Mouse (Mus musculus) hindbrain, embryonic 12.5 days (tissue): Measurements from ENCODE around the gene Pask. TPM values are rescaled to one million over a fixed set of nuclear protein-coding genes. Genes with fewer than 3 reads are reported as not detected.
A peak's percentile ranks its signal among the peaks of the same experiment; 100 is the strongest.
"Not testable (repeated sequence)": the region's sequence is repeated elsewhere in the genome, so short reads cannot be mapped to it uniquely, and the experiment has no call there.

Source experiments
- ATAC-seq: fragments of 200-750 bp; cut with Nextera tagmentation; 2 replicates; pipeline ENCODE4 v1.8.0; 2017; ENCODE audit warnings: moderate TSS enrichment; ENCODE audit not compliant: low FRiP score
- H3K27ac ChIP-seq: fragments of 300-500 bp; sonication (generic); 2 replicates; pipeline ENCODE4 v1.5.1; 2016; ENCODE audit warnings: mild to moderate bottlenecking
- H3K27me3 ChIP-seq: fragments of 300-500 bp; sonication (generic); 2 replicates; pipeline ENCODE4 v1.6.1; 2016; ENCODE audit warnings: mild to moderate bottlenecking
- H3K36me3 ChIP-seq: fragments of 300-500 bp; sonication (generic); 2 replicates; pipeline ENCODE4 v1.6.1; 2016; ENCODE audit warnings: mild to moderate bottlenecking
- H3K4me1 ChIP-seq: fragments of 300-500 bp; sonication (generic); 2 replicates; pipeline ENCODE4 v1.6.1; 2016
- H3K4me2 ChIP-seq: fragments of 300-500 bp; sonication (generic); replicated peaks from 2 replicates; pipeline ENCODE4 v1.6.1; 2016; ENCODE audit warnings: mild to moderate bottlenecking
- H3K4me3 ChIP-seq: fragments of 300-500 bp; sonication (generic); 2 replicates; pipeline ENCODE4 v1.5.1; 2016; ENCODE audit warnings: mild to moderate bottlenecking
- H3K9ac ChIP-seq: fragments of 300-500 bp; sonication (generic); 2 replicates; pipeline ENCODE4 v1.6.1; 2016; ENCODE audit warnings: mild to moderate bottlenecking, moderate library complexity
- H3K9me3 ChIP-seq: fragments of 300-500 bp; sonication (generic); replicated peaks from 2 replicates; pipeline ENCODE4 v1.6.1; 2016; ENCODE audit warnings: mild to moderate bottlenecking
- WGBS: fragments of 180-500 bp; shearing (Covaris S2); methylation state at CpG from one replicate; pipeline ENCODE4 v1.1.7; 2016; 5-methylcytosine and 5-hydroxymethylcytosine counted together
- polyA plus RNA-seq: library from polyadenylated mRNA; unstranded; fragments of >200 nt; fragmentation: Nextera tagmentation; extraction: Ambion mirVana; gene quantifications from 2 replicates; pipeline ENCODE4 v1.2.1, GENCODE M21; 2016

The Pask gene
- polyA plus RNA-seq, 1 experiment from 2014 or later, result 15.2 TPM

GRCm38 (mm10) chr1:93334621-93335020 lies 8.7 kb downstream of the Pask start:
- Histone ChIP-seq H3K4me3 (no peak overlapping the region), H3K9ac (no peak overlapping the region), H3K9me3 (no peaks in the 10 kb centered on the region), H3K36me3 (peaks cover 17% of the 10 kb centered on the region), H3K27ac (no peak overlapping the region), H3K4me2 (no peak overlapping the region), H3K27me3 (no peaks in the 10 kb centered on the region), H3K4me1 (no peaks in the 10 kb centered on the region)
- no peak for ATAC-seq
- 81% methylated on average over 2 of the region's 2 CpGs for WGBS

GRCm38 (mm10) chr1:93326446-93326845 lies 16.8 kb downstream of the Pask start:
- ATAC-seq, result no peak
- no peak overlapping the region for H3K4me2 ChIP-seq
- no peaks in the 10 kb centered on the region for H3K4me1 ChIP-seq
- H3K9ac ChIP-seq, result no peak overlapping the region
- H3K36me3 ChIP-seq, result peaks cover 63% of the 10 kb centered on the region
- no peak overlapping the region for H3K4me3 ChIP-seq
- WGBS, result 92% methylated on average over 3 of the region's 3 CpGs
- H3K27ac ChIP-seq, result no peak overlapping the region
- H3K27me3 ChIP-seq, result no peaks in the 10 kb centered on the region
- no peaks in the 10 kb centered on the region for H3K9me3 ChIP-seq

GRCm38 (mm10) chr1:93323973-93324372 lies 19.3 kb downstream of the Pask start:
- Histone ChIP-seq H3K27me3 (no peaks in the 10 kb centered on the region), H3K4me1 (no peaks in the 10 kb centered on the region), H3K4me2 (no peak overlapping the region), H3K27ac (no peak overlapping the region), H3K9me3 (no peaks in the 10 kb centered on the region), H3K4me3 (no peak overlapping the region), H3K9ac (no peak overlapping the region), H3K36me3 (peaks cover 72% of the 10 kb centered on the region)
- no peak for ATAC-seq
- 92% methylated on average over 6 of the region's 6 CpGs for WGBS

GRCm38 (mm10) chr1:93305581-93306337 lies 37.5 kb downstream of the Pask start, which contains the start of gene Mterf4:
Gene Mterf4, minus strand, starts transcription at chr1:93305915.
- Histone ChIP-seq H3K36me3 (peaks cover 39% of the 10 kb centered on the region), H3K9me3 (no peaks in the 10 kb centered on the region), H3K4me1 (peaks cover 12% of the 10 kb centered on the region), H3K27me3 (no peaks in the 10 kb centered on the region), H3K4me2 (peak within 1 kb of the TSS; percentile 72), H3K9ac (peak within 1 kb of the TSS; percentile 82), H3K27ac (no peak within 1 kb of the TSS), H3K4me3 (peak within 1 kb of the TSS; percentile 86)
- WGBS, result 8% methylated on average over 36 of the region's 36 CpGs
- ATAC-seq, result peak; percentile 95

GRCm38 (mm10) chr1:93300578-93300977 lies 42.7 kb downstream of the Pask start:
- Histone ChIP-seq H3K27ac (no peak overlapping the region), H3K4me1 (peaks cover 9% of the 10 kb centered on the region), H3K36me3 (peaks cover 72% of the 10 kb centered on the region), H3K4me3 (no peak overlapping the region), H3K4me2 (no peak overlapping the region), H3K27me3 (no peaks in the 10 kb centered on the region), H3K9me3 (no peaks in the 10 kb centered on the region), H3K9ac (no peak overlapping the region)
- no peak for ATAC-seq
- WGBS, result 94% methylated on average over 3 of the region's 3 CpGs

- H3K36me3 ChIP-seq, result peaks cover 74% of the 10 kb centered on the region
- H3K4me1 ChIP-seq, result peaks cover 4% of the 10 kb centered on the region
- H3K27ac ChIP-seq, result no peak overlapping the region
- no peaks in the 10 kb centered on the region for H3K27me3 ChIP-seq
- no peak for ATAC-seq
- H3K4me3 ChIP-seq, result no peak overlapping the region
- H3K4me2 ChIP-seq, result no peak overlapping the region
- no peaks in the 10 kb centered on the region for H3K9me3 ChIP-seq
- no peak overlapping the region for H3K9ac ChIP-seq
- 88% methylated on average over 4 of the region's 4 CpGs for whole genome bisulfite sequencing
Observed at GRCm38 (mm10) chr1:93299791-93300190, 43.5 kb downstream of the Pask start.

- 82% methylated on average over 3 of the region's 3 CpGs for WGBS
- H3K4me2 ChIP-seq, H3K4me3 ChIP-seq, ATAC-seq, H3K9ac ChIP-seq, H3K27ac ChIP-seq, H3K9me3 ChIP-seq, H3K4me1 ChIP-seq, H3K27me3 ChIP-seq: not testable (repeated sequence)
- peaks cover 35% of the 10 kb centered on the region for H3K36me3 ChIP-seq
Observed at GRCm38 (mm10) chr1:93294491-93294890, 48.8 kb downstream of the Pask start.

- no peak overlapping the region for H3K4me2 ChIP-seq
- WGBS, result 77% methylated on average over 8 of the region's 8 CpGs
- H3K27ac ChIP-seq, result no peak overlapping the region
- H3K9ac ChIP-seq, result no peak overlapping the region
- no peaks in the 10 kb centered on the region for H3K27me3 ChIP-seq
- H3K9me3 ChIP-seq, result no peaks in the 10 kb centered on the region
- no peaks in the 10 kb centered on the region for H3K4me1 ChIP-seq
- H3K36me3 ChIP-seq, result peaks cover 21% of the 10 kb centered on the region
- H3K4me3 ChIP-seq, result no peak overlapping the region
- no peak for ATAC-seq
Observed at GRCm38 (mm10) chr1:93292006-93292405, 51.3 kb downstream of the Pask start.

- no peak overlapping the region for H3K4me2 ChIP-seq
- ATAC-seq, result no peak
- H3K9me3 ChIP-seq, result no peaks in the 10 kb centered on the region
- no peak overlapping the region for H3K4me3 ChIP-seq
- 93% methylated on average over 1 of the region's 1 CpGs for WGBS
- no peaks in the 10 kb centered on the region for H3K27me3 ChIP-seq
- no peak overlapping the region for H3K9ac ChIP-seq
- no peaks in the 10 kb centered on the region for H3K4me1 ChIP-seq
- no peak overlapping the region for H3K27ac ChIP-seq
- H3K36me3 ChIP-seq, result peaks cover 16% of the 10 kb centered on the region
Observed at GRCm38 (mm10) chr1:93291591-93291990, 51.7 kb downstream of the Pask start.

GRCm38 (mm10) chr1:93290956-93291355 lies 52.3 kb downstream of the Pask start:
- H3K36me3 ChIP-seq, result peaks cover 10% of the 10 kb centered on the region; the same call in 1 of the 2 replicates
- H3K4me1 ChIP-seq, result no peaks in the 10 kb centered on the region
- no peak overlapping the region for H3K4me3 ChIP-seq
- no peaks in the 10 kb centered on the region for H3K27me3 ChIP-seq
- WGBS, result 84% methylated on average over 4 of the region's 4 CpGs
- no peak overlapping the region for H3K27ac ChIP-seq
- no peak overlapping the region for H3K4me2 ChIP-seq
- no peak for ATAC-seq
- no peak overlapping the region for H3K9ac ChIP-seq
- H3K9me3 ChIP-seq, result no peaks in the 10 kb centered on the region

GRCm38 (mm10) chr1:93289678-93290214 lies 53.5 kb downstream of the Pask start:
- no peak for ATAC-seq
- no peak overlapping the region for H3K27ac ChIP-seq
- H3K9me3 ChIP-seq, result no peaks in the 10 kb centered on the region
- H3K4me1 ChIP-seq, result no peaks in the 10 kb centered on the region
- WGBS, result 69% methylated on average over 3 of the region's 3 CpGs
- no peaks in the 10 kb centered on the region for H3K27me3 ChIP-seq
- H3K4me2 ChIP-seq, result no peak overlapping the region
- H3K36me3 ChIP-seq, result 0 out of 2 replicates have a peak, but pooled peaks cover 4% of the 10 kb centered on the region
- no peak overlapping the region for H3K9ac ChIP-seq
- no peak overlapping the region for H3K4me3 ChIP-seq

GRCm38 (mm10) chr1:93277041-93277440 lies 66.2 kb downstream of the Pask start:
- Histone ChIP-seq H3K4me1 (peaks cover 3% of the 10 kb centered on the region; the same call in 1 of the 2 replicates), H3K27me3 (no peaks in the 10 kb centered on the region; the same call in 1 of the 2 replicates), H3K36me3 (no peaks in the 10 kb centered on the region), H3K27ac (no peak overlapping the region), H3K4me3 (no peak overlapping the region), H3K4me2 (no peak overlapping the region), H3K9ac (no peak overlapping the region), H3K9me3 (no peaks in the 10 kb centered on the region)
- WGBS, result 83% methylated on average over 7 of the region's 7 CpGs
- ATAC-seq, result no peak

GRCm38 (mm10) chr1:93275561-93275960 lies 67.7 kb downstream of the Pask start:
- Histone ChIP-seq H3K27me3 (no peaks in the 10 kb centered on the region; the same call in none of the 2 replicates), H3K4me2 (no peak overlapping the region), H3K9ac (no peak overlapping the region), H3K9me3 (no peaks in the 10 kb centered on the region), H3K27ac (no peak overlapping the region), H3K36me3 (no peaks in the 10 kb centered on the region), H3K4me3 (no peak overlapping the region), H3K4me1 (peaks cover 3% of the 10 kb centered on the region; the same call in 1 of the 2 replicates)
- no peak for ATAC-seq
- 81% methylated on average over 6 of the region's 6 CpGs for WGBS
